Mouse (Mus musculus): ENCODE measurements around the gene Ddx5. TPM values are rescaled to one million over a fixed set of nuclear protein-coding genes. Genes with fewer than 3 reads are reported as not detected.

Ddx5 gene
- polyA plus RNA-seq, 1 experiment from 2014 or later = 406 TPM

- peak overlapping the region; percentile 65 for H3K4me2 ChIP-seq (replicated peaks)
- H3K27ac ChIP-seq = no peak overlapping the region
- no peak for ATAC-seq (ENCODE audit: insufficient number of reproducible peaks, insufficient read depth, low FRiP score, low TSS enrichment)
- WGBS = 93% methylated on average over 7 of the region's 7 CpGs
- H3K4me1 ChIP-seq = peaks cover 3% of the 10 kb centered on the region
- H3K9me3 ChIP-seq = no peaks in the 10 kb centered on the region
- H3K36me3 ChIP-seq = peaks cover 57% of the 10 kb centered on the region
- peak overlapping the region; percentile 66 for H3K4me3 ChIP-seq
- H3K9ac ChIP-seq = no peak overlapping the region
- no peaks in the 10 kb centered on the region for H3K27me3 ChIP-seq
These were observed 10.9 kb downstream of the Ddx5 start for GRCm38 (mm10) chr11:106778132-106778531.

GRCm38 (mm10) chr11:106777395-106777794 lies 11.6 kb downstream of the Ddx5 start:
- Histone ChIP-seq H3K36me3 (peaks cover 57% of the 10 kb centered on the region), H3K9ac (no peak overlapping the region), H3K4me2 (replicated peaks) (no peak overlapping the region), H3K4me3 (no peak overlapping the region), H3K27me3 (no peaks in the 10 kb centered on the region), H3K9me3 (no peaks in the 10 kb centered on the region), H3K4me1 (no peaks in the 10 kb centered on the region; the same call in 1 of the 2 replicates), H3K27ac (no peak overlapping the region)
- WGBS = 90% methylated on average over 3 of the region's 3 CpGs
- no peak for ATAC-seq (ENCODE audit: insufficient number of reproducible peaks, insufficient read depth, low FRiP score, low TSS enrichment)

- H3K36me3 ChIP-seq = peaks cover 57% of the 10 kb centered on the region
- no peak overlapping the region for H3K9ac ChIP-seq
- no peak overlapping the region for H3K4me2 ChIP-seq (replicated peaks)
These were observed 12.0 kb downstream of the Ddx5 start for GRCm38 (mm10) chr11:106776960-106777359.

GRCm38 (mm10) chr11:106773061-106773460 lies 15.9 kb downstream of the Ddx5 start:
- Histone ChIP-seq H3K9ac (no peak overlapping the region), H3K36me3 (peaks cover 70% of the 10 kb centered on the region), H3K4me3 (no peak overlapping the region), H3K27me3 (no peaks in the 10 kb centered on the region), H3K4me1 (no peaks in the 10 kb centered on the region; the same call in 1 of the 2 replicates), H3K27ac (no peak overlapping the region), H3K4me2 (replicated peaks) (no peak overlapping the region), H3K9me3 (no peaks in the 10 kb centered on the region)
- no peak for ATAC-seq (ENCODE audit: insufficient number of reproducible peaks, insufficient read depth, low FRiP score, low TSS enrichment)
- WGBS = 91% methylated on average over 9 of the region's 9 CpGs

More at GRCm38 (mm10) chr11:106776960-106777359, 12.0 kb downstream of the Ddx5 start:
- H3K4me1 ChIP-seq = no peaks in the 10 kb centered on the region; the same call in 1 of the 2 replicates
- H3K27me3 ChIP-seq = no peaks in the 10 kb centered on the region
- no peak overlapping the region for H3K4me3 ChIP-seq
- ATAC-seq (ENCODE audit: insufficient number of reproducible peaks, insufficient read depth, low FRiP score, low TSS enrichment) = no peak
- WGBS = 91% methylated on average over 4 of the region's 4 CpGs
- H3K9me3 ChIP-seq = no peaks in the 10 kb centered on the region
- no peak overlapping the region for H3K27ac ChIP-seq

- peaks cover 84% of the 10 kb centered on the region for H3K36me3 ChIP-seq
- H3K27me3 ChIP-seq = no peaks in the 10 kb centered on the region
- no peak overlapping the region for H3K9ac ChIP-seq
- no peaks in the 10 kb centered on the region for H3K9me3 ChIP-seq
- no peak overlapping the region for H3K4me2 ChIP-seq (replicated peaks)
- ATAC-seq (ENCODE audit: insufficient number of reproducible peaks, insufficient read depth, low FRiP score, low TSS enrichment) = no peak
- no peak overlapping the region for H3K27ac ChIP-seq
- H3K4me1 ChIP-seq = no peaks in the 10 kb centered on the region
- WGBS = 94% methylated on average over 9 of the region's 9 CpGs
- H3K4me3 ChIP-seq = no peak overlapping the region
These were observed 18.6 kb downstream of the Ddx5 start for GRCm38 (mm10) chr11:106770195-106770974.

- no peak for ATAC-seq (ENCODE audit: insufficient number of reproducible peaks, insufficient read depth, low FRiP score, low TSS enrichment)
- no peaks in the 10 kb centered on the region for H3K9me3 ChIP-seq
- H3K4me2 ChIP-seq (replicated peaks) = no peak overlapping the region
- no peak overlapping the region for H3K27ac ChIP-seq
- H3K27me3 ChIP-seq = no peaks in the 10 kb centered on the region
- peaks cover 8% of the 10 kb centered on the region for H3K4me1 ChIP-seq
- H3K9ac ChIP-seq = no peak overlapping the region
- H3K4me3 ChIP-seq = no peak overlapping the region
- 90% methylated on average over 4 of the region's 4 CpGs for WGBS
- peaks cover 61% of the 10 kb centered on the region for H3K36me3 ChIP-seq
These were observed 21.5 kb downstream of the Ddx5 start for GRCm38 (mm10) chr11:106767516-106767915.

GRCm38 (mm10) chr11:106766611-106767162 lies 22.3 kb downstream of the Ddx5 start:
- no peak overlapping the region for H3K27ac ChIP-seq
- no peak overlapping the region for H3K4me2 ChIP-seq (replicated peaks)
- H3K36me3 ChIP-seq = peaks cover 55% of the 10 kb centered on the region
- no peak for ATAC-seq (ENCODE audit: insufficient number of reproducible peaks, insufficient read depth, low FRiP score, low TSS enrichment)
- 92% methylated on average over 4 of the region's 4 CpGs for WGBS
- no peaks in the 10 kb centered on the region for H3K9me3 ChIP-seq
- H3K4me3 ChIP-seq = no peak overlapping the region
- no peaks in the 10 kb centered on the region for H3K27me3 ChIP-seq
- no peak overlapping the region for H3K9ac ChIP-seq
- H3K4me1 ChIP-seq = peaks cover 16% of the 10 kb centered on the region

GRCm38 (mm10) chr11:106762800-106763185 lies 26.2 kb downstream of the Ddx5 start:
- 69% methylated on average over 9 of the region's 9 CpGs for WGBS
- Histone ChIP-seq H3K36me3 (peaks cover 26% of the 10 kb centered on the region), H3K27me3 (no peaks in the 10 kb centered on the region), H3K4me3 (no peak overlapping the region), H3K9me3 (no peaks in the 10 kb centered on the region), H3K4me2 (replicated peaks) (no peak overlapping the region; the same call in 1 of the 2 replicates), H3K27ac (peak overlapping the region; percentile 80), H3K4me1 (peaks cover 18% of the 10 kb centered on the region), H3K9ac (no peak overlapping the region)
- 0 out of 2 replicates have a peak, but pooled peaks have one; percentile 42 for ATAC-seq (ENCODE audit: insufficient number of reproducible peaks, insufficient read depth, low FRiP score, low TSS enrichment)

GRCm38 (mm10) chr11:106762139-106762799 lies 26.7 kb downstream of the Ddx5 start:
- H3K27me3 ChIP-seq = no peaks in the 10 kb centered on the region

GRCm38 (mm10) chr11:106760511-106760910 lies 28.5 kb downstream of the Ddx5 start:
- WGBS = 96% methylated on average over 5 of the region's 5 CpGs
- no peak for ATAC-seq (ENCODE audit: insufficient number of reproducible peaks, insufficient read depth, low FRiP score, low TSS enrichment)
- H3K9me3 ChIP-seq = no peaks in the 10 kb centered on the region
- H3K4me2 ChIP-seq (replicated peaks) = no peak overlapping the region
- no peaks in the 10 kb centered on the region for H3K27me3 ChIP-seq
- H3K27ac ChIP-seq = no peak overlapping the region
- 0 out of 2 replicates have a peak, but pooled peaks cover 5% of the 10 kb centered on the region for H3K36me3 ChIP-seq
- H3K4me1 ChIP-seq = peaks cover 18% of the 10 kb centered on the region
- no peak overlapping the region for H3K9ac ChIP-seq
- H3K4me3 ChIP-seq = no peak overlapping the region

More at GRCm38 (mm10) chr11:106762139-106762799, 26.7 kb downstream of the Ddx5 start:
- peak; percentile 84 for ATAC-seq (ENCODE audit: insufficient number of reproducible peaks, insufficient read depth, low FRiP score, low TSS enrichment)
- Histone ChIP-seq H3K9ac (no peak overlapping the region), H3K4me2 (replicated peaks) (no peak overlapping the region; the same call in 1 of the 2 replicates), H3K27ac (peak overlapping the region; percentile 80), H3K36me3 (peaks cover 21% of the 10 kb centered on the region), H3K9me3 (no peaks in the 10 kb centered on the region), H3K4me1 (peaks cover 18% of the 10 kb centered on the region), H3K4me3 (no peak overlapping the region)
- 27% methylated on average over 5 of the region's 5 CpGs for WGBS

GRCm38 (mm10) chr11:106759028-106759427 lies 30.0 kb downstream of the Ddx5 start:
- WGBS = 98% methylated on average over 3 of the region's 3 CpGs

More at GRCm38 (mm10) chr11:106759028-106759427, 30.0 kb downstream of the Ddx5 start:
- no peak for ATAC-seq (ENCODE audit: insufficient number of reproducible peaks, insufficient read depth, low FRiP score, low TSS enrichment)
- no peaks in the 10 kb centered on the region for H3K36me3 ChIP-seq
- no peaks in the 10 kb centered on the region for H3K27me3 ChIP-seq
- H3K4me3 ChIP-seq = no peak overlapping the region
- no peak overlapping the region for H3K9ac ChIP-seq
- no peak overlapping the region for H3K4me2 ChIP-seq (replicated peaks)
- no peak overlapping the region for H3K27ac ChIP-seq
- H3K4me1 ChIP-seq = peaks cover 18% of the 10 kb centered on the region
- H3K9me3 ChIP-seq = no peaks in the 10 kb centered on the region

All from embryonic facial prominence, embryonic 12.5 days (tissue).